Mouse (Mus musculus) embryonic facial prominence, embryonic 10.5 days (tissue): Measurements from ENCODE around the gene Lce3f. TPM values are rescaled to one million over a fixed set of nuclear protein-coding genes. Genes with fewer than 3 reads are reported as not detected.

Source experiments
- DNase-seq: peaks from one replicate; pipeline ENCODE4 v3.0.0-alpha.2; 2017; ENCODE audit warnings: low spot score
- H3K27ac ChIP-seq: fragments of 300-500 bp; sonication (generic); replicated peaks from 2 replicates; pipeline ENCODE4 v1.5.1; 2016; ENCODE audit warnings: mild to moderate bottlenecking
- H3K27me3 ChIP-seq: fragments of 300-500 bp; sonication (generic); replicated peaks from 2 replicates; pipeline ENCODE4 v1.6.1; 2016; ENCODE audit warnings: low read depth, mild to moderate bottlenecking; ENCODE audit not compliant: poor library complexity, severe bottlenecking
- H3K36me3 ChIP-seq: fragments of 300-500 bp; sonication (generic); replicated peaks from 2 replicates; pipeline ENCODE4 v1.6.1; 2016; ENCODE audit warnings: mild to moderate bottlenecking, moderate library complexity
- H3K4me1 ChIP-seq: fragments of 300-500 bp; sonication (generic); 2 replicates; pipeline ENCODE4 v1.6.1; 2016
- H3K4me3 ChIP-seq: fragments of 300-500 bp; sonication (generic); 2 replicates; pipeline ENCODE4 v1.5.1; 2016; ENCODE audit warnings: mild to moderate bottlenecking, moderate library complexity
- H3K9me3 ChIP-seq: fragments of 300-500 bp; sonication (generic); 2 replicates; pipeline ENCODE4 v1.6.1; 2016; ENCODE audit warnings: mild to moderate bottlenecking
- WGBS: fragments of 180-500 bp; shearing (Covaris S2); methylation state at CpG from one replicate; pipeline ENCODE4 v1.1.7; 2016; 5-methylcytosine and 5-hydroxymethylcytosine counted together
- polyA plus RNA-seq: library from polyadenylated mRNA; unstranded; fragments of >200 nt; fragmentation: Nextera tagmentation; extraction: Ambion mirVana; gene quantifications from 2 replicates; pipeline ENCODE4 v1.2.1, GENCODE M21; 2016

Lce3f gene
- polyA plus RNA-seq, result not detected in 2 replicates

GRCm38 (mm10) chr3:92991926-92992325 is at the start of gene Lce3f:
Lce3f (plus strand) TSS chr3:92992226.
- H3K27me3 ChIP-seq, result no peaks in the 10 kb centered on the region
- no peaks in the 10 kb centered on the region for H3K9me3 ChIP-seq
- no peak within 1 kb of the TSS for H3K27ac ChIP-seq
- H3K4me1 ChIP-seq, result no peaks in the 10 kb centered on the region
- no peak within 1 kb of the TSS for H3K4me3 ChIP-seq
- DNase-seq, result no peak
- no peaks in the 10 kb centered on the region for H3K36me3 ChIP-seq

GRCm38 (mm10) chr3:92944186-92944585 is 47.8 kb upstream of the Lce3f start, which contains the start of gene Lce3c:
Lce3c (plus strand) TSS chr3:92944486.
- Histone ChIP-seq H3K4me3 (no peak within 1 kb of the TSS), H3K27ac (no peak within 1 kb of the TSS), H3K27me3 (no peaks in the 10 kb centered on the region), H3K36me3 (no peaks in the 10 kb centered on the region), H3K4me1 (no peaks in the 10 kb centered on the region), H3K9me3 (no peaks in the 10 kb centered on the region)
- WGBS, result 83% methylated on average over 1 of the region's 1 CpGs
- DNase-seq, result no peak

GRCm38 (mm10) chr3:92957090-92957489 is 34.9 kb upstream of the Lce3f start, which contains the start of gene Lce3d:
Lce3d (plus strand) TSS chr3:92957390.
- no peak within 1 kb of the TSS for H3K4me3 ChIP-seq
- 95% methylated on average over 1 of the region's 1 CpGs for WGBS

GRCm38 (mm10) chr3:92966761-92967160 is 25.3 kb upstream of the Lce3f start, which contains the start of gene Lce3e:
Lce3e (plus strand) TSS chr3:92967061.
- no peaks in the 10 kb centered on the region for H3K4me1 ChIP-seq
- no peak for DNase-seq
- H3K36me3 ChIP-seq, result no peaks in the 10 kb centered on the region
- H3K27me3 ChIP-seq, result no peaks in the 10 kb centered on the region
- no peak within 1 kb of the TSS for H3K4me3 ChIP-seq
- 93% methylated on average over 2 of the region's 2 CpGs for WGBS
- H3K9me3 ChIP-seq, result no peaks in the 10 kb centered on the region
- no peak within 1 kb of the TSS for H3K27ac ChIP-seq

More at GRCm38 (mm10) chr3:92957090-92957489, 34.9 kb upstream of the Lce3f start, which contains the start of gene Lce3d:
- no peak for DNase-seq
- Histone ChIP-seq H3K27me3 (no peaks in the 10 kb centered on the region), H3K9me3 (no peaks in the 10 kb centered on the region), H3K4me1 (no peaks in the 10 kb centered on the region), H3K36me3 (no peaks in the 10 kb centered on the region), H3K27ac (no peak within 1 kb of the TSS)

- Histone ChIP-seq H3K4me1 (no peaks in the 10 kb centered on the region), H3K36me3 (no peaks in the 10 kb centered on the region), H3K9me3 (no peaks in the 10 kb centered on the region), H3K27ac (no peak overlapping the region), H3K27me3 (no peaks in the 10 kb centered on the region), H3K4me3 (no peak overlapping the region)
- DNase-seq, result no peak
- WGBS, result 84% methylated on average over 2 of the region's 2 CpGs
These were observed 13.5 kb upstream of the Lce3f start for GRCm38 (mm10) chr3:92978484-92978883.

GRCm38 (mm10) chr3:92998691-92999090 is 6.7 kb downstream of the Lce3f start:
- Histone ChIP-seq H3K27ac (no peak overlapping the region), H3K4me1 (no peaks in the 10 kb centered on the region), H3K27me3 (no peaks in the 10 kb centered on the region), H3K9me3 (no peaks in the 10 kb centered on the region), H3K4me3 (no peak overlapping the region), H3K36me3 (no peaks in the 10 kb centered on the region)
- 6% methylated on average over 7 of the region's 7 CpGs for WGBS
- DNase-seq, result peak; percentile 75

- Histone ChIP-seq H3K4me1 (no peaks in the 10 kb centered on the region), H3K27ac (no peak overlapping the region), H3K27me3 (no peaks in the 10 kb centered on the region), H3K36me3 (no peaks in the 10 kb centered on the region), H3K4me3 (no peak overlapping the region), H3K9me3 (no peaks in the 10 kb centered on the region)
- WGBS, result 86% methylated on average over 3 of the region's 3 CpGs
- DNase-seq, result no peak
These were observed 8.6 kb downstream of the Lce3f start for GRCm38 (mm10) chr3:93000621-93001020.

GRCm38 (mm10) chr3:93002843-93003242 is 10.8 kb downstream of the Lce3f start:
- no peaks in the 10 kb centered on the region for H3K9me3 ChIP-seq
- H3K27ac ChIP-seq, result no peak overlapping the region
- no peak overlapping the region for H3K4me3 ChIP-seq
- H3K27me3 ChIP-seq, result no peaks in the 10 kb centered on the region
- 73% methylated on average over 4 of the region's 4 CpGs for WGBS
- DNase-seq, result no peak
- H3K4me1 ChIP-seq, result no peaks in the 10 kb centered on the region
- no peaks in the 10 kb centered on the region for H3K36me3 ChIP-seq

GRCm38 (mm10) chr3:93014378-93014801 is 22.4 kb downstream of the Lce3f start:
- peaks cover 19% of the 10 kb centered on the region for H3K27me3 ChIP-seq
- peak overlapping the region; percentile 81 for H3K27ac ChIP-seq
- WGBS, result under 1% methylated on average over 24 of the region's 24 CpGs

GRCm38 (mm10) chr3:93014871-93015270 is 22.8 kb downstream of the Lce3f start:
- Histone ChIP-seq H3K36me3 (no peaks in the 10 kb centered on the region), H3K9me3 (no peaks in the 10 kb centered on the region), H3K27me3 (peaks cover 19% of the 10 kb centered on the region), H3K4me1 (peaks cover 11% of the 10 kb centered on the region), H3K27ac (peak overlapping the region; percentile 81), H3K4me3 (peak overlapping the region; percentile 62)
- 29% methylated on average over 5 of the region's 5 CpGs for WGBS
- DNase-seq, result no peak

More at GRCm38 (mm10) chr3:93014378-93014801, 22.4 kb downstream of the Lce3f start:
- no peaks in the 10 kb centered on the region for H3K36me3 ChIP-seq
- H3K9me3 ChIP-seq, result no peaks in the 10 kb centered on the region
- peaks cover 11% of the 10 kb centered on the region for H3K4me1 ChIP-seq
- H3K4me3 ChIP-seq, result peak overlapping the region; percentile 62
- peak; percentile 87 for DNase-seq

GRCm38 (mm10) chr3:93015460-93016104 is 23.6 kb downstream of the Lce3f start, which contains the start of gene Crct1:
Crct1 (minus strand) TSS chr3:93015687.
- Histone ChIP-seq H3K27ac (peak within 1 kb of the TSS; percentile 81), H3K4me3 (peak within 1 kb of the TSS; percentile 62), H3K9me3 (no peaks in the 10 kb centered on the region), H3K4me1 (peaks cover 11% of the 10 kb centered on the region), H3K36me3 (no peaks in the 10 kb centered on the region), H3K27me3 (peaks cover 19% of the 10 kb centered on the region)
- no peak for DNase-seq
- 53% methylated on average over 4 of the region's 4 CpGs for WGBS

GRCm38 (mm10) chr3:93018960-93019359 is 26.9 kb downstream of the Lce3f start, which contains the start of gene Lce1m:
Lce1m (minus strand) TSS chr3:93019060.
- Histone ChIP-seq H3K4me3 (no peak within 1 kb of the TSS), H3K27me3 (peaks cover 14% of the 10 kb centered on the region), H3K4me1 (peaks cover 11% of the 10 kb centered on the region), H3K9me3 (no peaks in the 10 kb centered on the region), H3K27ac (no peak within 1 kb of the TSS), H3K36me3 (no peaks in the 10 kb centered on the region)
- DNase-seq, result no peak
- 81% methylated on average over 2 of the region's 2 CpGs for WGBS

- no peak overlapping the region for H3K27ac ChIP-seq
- no peaks in the 10 kb centered on the region for H3K4me1 ChIP-seq
- DNase-seq, result no peak
- peaks cover 5% of the 10 kb centered on the region; the same call in 1 of the 2 replicates for H3K27me3 ChIP-seq
- no peak overlapping the region for H3K4me3 ChIP-seq
- H3K36me3 ChIP-seq, result no peaks in the 10 kb centered on the region
- 95% methylated on average over 1 of the region's 1 CpGs for WGBS
- no peaks in the 10 kb centered on the region for H3K9me3 ChIP-seq
These were observed 29.1 kb downstream of the Lce3f start for GRCm38 (mm10) chr3:93021171-93021570.
